Mouse (Mus musculus) heart, embryonic 11.5 days (tissue): ENCODE results near the gene Dph5. TPM values are rescaled to one million over a fixed set of nuclear protein-coding genes. Genes with fewer than 3 reads are reported as not detected.

Experiments
- ATAC-seq: fragments of 200-750 bp; cut with Nextera tagmentation; replicated peaks from 2 replicates; pipeline ENCODE4 v1.8.0; 2017; ENCODE audit warnings: moderate library complexity; ENCODE audit not compliant: insufficient number of reproducible peaks, low FRiP score, low TSS enrichment
- H3K27ac ChIP-seq: fragments of 300-500 bp; sonication (generic); 2 replicates; pipeline ENCODE4 v1.5.1; 2014; ENCODE audit warnings: mild to moderate bottlenecking, low read depth, low read length
- H3K27me3 ChIP-seq: fragments of 300-500 bp; sonication (generic); 2 replicates; pipeline ENCODE4 v1.6.1; 2014; ENCODE audit warnings: mild to moderate bottlenecking, low read length, mixed read lengths; ENCODE audit not compliant: control insufficient read depth, insufficient read depth
- H3K36me3 ChIP-seq: fragments of 300-500 bp; sonication (generic); 2 replicates; pipeline ENCODE4 v1.6.1; 2014; ENCODE audit warnings: mild to moderate bottlenecking, low read length, moderate library complexity, mixed read lengths; ENCODE audit not compliant: control insufficient read depth, insufficient read depth
- H3K4me1 ChIP-seq: fragments of 300-500 bp; sonication (generic); 2 replicates; pipeline ENCODE4 v1.6.1; 2014; ENCODE audit warnings: low read length; ENCODE audit not compliant: control insufficient read depth, insufficient read depth
- H3K4me2 ChIP-seq: fragments of 300-500 bp; sonication (generic); 2 replicates; pipeline ENCODE4 v1.6.1; 2014; ENCODE audit warnings: mild to moderate bottlenecking, moderate library complexity
- H3K4me3 ChIP-seq: fragments of 300-500 bp; sonication (generic); 2 replicates; pipeline ENCODE4 v1.5.1; 2014; ENCODE audit warnings: low read depth, low read length
- H3K9ac ChIP-seq: fragments of 300-500 bp; sonication (generic); 2 replicates; pipeline ENCODE4 v1.6.1; 2014; ENCODE audit warnings: mild to moderate bottlenecking, low read depth, low read length, moderate library complexity
- H3K9me3 ChIP-seq: fragments of 300-500 bp; sonication (generic); replicated peaks from 2 replicates; pipeline ENCODE4 v1.6.1; 2016; ENCODE audit warnings: low read length; ENCODE audit not compliant: control insufficient read depth
- WGBS: fragments of 180-500 bp; shearing (Covaris S2); extraction: QIAGEN DNeasy Blood & Tissue Kit; methylation state at CpG from one replicate; pipeline ENCODE4 v1.1.7; 2014; ENCODE audit not compliant: insufficient replicate concordance; 5-methylcytosine and 5-hydroxymethylcytosine counted together
- polyA plus RNA-seq: library from polyadenylated mRNA; unstranded; fragments of >200 nt; fragmentation: Nextera tagmentation; extraction: Ambion mirVana; gene quantifications from 2 replicates; pipeline ENCODE4 v1.2.1, GENCODE M21; 2014

Gene Dph5
- polyA plus RNA-seq, 1 experiment from 2014 or later: 20.0 TPM

- no peak overlapping the region for H3K4me2 ChIP-seq
- WGBS: 64% methylated on average over 6 of the region's 6 CpGs
These were observed 12.1 kb upstream of the Dph5 start for GRCm38 (mm10) chr3:115875551-115875950.

GRCm38 (mm10) chr3:115877133-115877532, 10.5 kb upstream of the Dph5 start:
- Histone ChIP-seq H3K9ac (no peak overlapping the region), H3K27ac (no peak overlapping the region), H3K27me3 (no peaks in the 10 kb centered on the region), H3K4me3 (no peak overlapping the region), H3K4me2 (no peak overlapping the region), H3K9me3 (no peaks in the 10 kb centered on the region), H3K4me1 (no peaks in the 10 kb centered on the region), H3K36me3 (no peaks in the 10 kb centered on the region)
- ATAC-seq: no peak
- 79% methylated on average over 1 of the region's 1 CpGs for WGBS

More at GRCm38 (mm10) chr3:115875551-115875950, 12.1 kb upstream of the Dph5 start:
- Histone ChIP-seq H3K4me1 (no peaks in the 10 kb centered on the region), H3K36me3 (no peaks in the 10 kb centered on the region), H3K27me3 (no peaks in the 10 kb centered on the region), H3K9me3 (no peaks in the 10 kb centered on the region), H3K27ac (no peak overlapping the region), H3K4me3 (no peak overlapping the region), H3K9ac (no peak overlapping the region)
- no peak for ATAC-seq

GRCm38 (mm10) chr3:115884086-115884485, 3.6 kb upstream of the Dph5 start:
- Histone ChIP-seq H3K4me1 (peaks cover 4% of the 10 kb centered on the region; the same call in 1 of the 2 replicates), H3K36me3 (no peaks in the 10 kb centered on the region), H3K27ac (no peak overlapping the region), H3K4me2 (no peak overlapping the region), H3K9me3 (no peaks in the 10 kb centered on the region), H3K27me3 (no peaks in the 10 kb centered on the region), H3K4me3 (no peak overlapping the region), H3K9ac (no peak overlapping the region)
- no peak for ATAC-seq
- 88% methylated on average over 1 of the region's 1 CpGs for WGBS

- H3K9ac ChIP-seq: peak overlapping the region; percentile 82
- H3K9me3 ChIP-seq: no peaks in the 10 kb centered on the region
- 3% methylated on average over 21 of the region's 21 CpGs for WGBS
- peak overlapping the region; percentile 88 for H3K4me2 ChIP-seq
- no peaks in the 10 kb centered on the region for H3K27me3 ChIP-seq
- no peaks in the 10 kb centered on the region for H3K36me3 ChIP-seq
- peak overlapping the region; percentile 81 for H3K27ac ChIP-seq
- ATAC-seq: 0 out of 2 replicates have a peak, but pooled peaks have one; percentile 46
- H3K4me3 ChIP-seq: peak overlapping the region; percentile 68
- peaks cover 4% of the 10 kb centered on the region; the same call in 1 of the 2 replicates for H3K4me1 ChIP-seq
These were observed 871 bp downstream of the Dph5 start for GRCm38 (mm10) chr3:115888310-115889106.

- H3K4me2 ChIP-seq: no peak overlapping the region
- no peaks in the 10 kb centered on the region for H3K36me3 ChIP-seq
- H3K27me3 ChIP-seq: no peaks in the 10 kb centered on the region
- no peak overlapping the region for H3K27ac ChIP-seq
- no peak overlapping the region for H3K9ac ChIP-seq
- WGBS: 88% methylated on average over 4 of the region's 4 CpGs
- no peaks in the 10 kb centered on the region for H3K9me3 ChIP-seq
- H3K4me3 ChIP-seq: no peak overlapping the region
- peaks cover 4% of the 10 kb centered on the region; the same call in 1 of the 2 replicates for H3K4me1 ChIP-seq
- ATAC-seq: no peak
These were observed 4.7 kb downstream of the Dph5 start for GRCm38 (mm10) chr3:115892341-115892740.

- Histone ChIP-seq H3K36me3 (no peaks in the 10 kb centered on the region), H3K27me3 (no peaks in the 10 kb centered on the region), H3K27ac (no peak overlapping the region), H3K4me3 (no peak overlapping the region), H3K4me1 (peaks cover 4% of the 10 kb centered on the region; the same call in 1 of the 2 replicates), H3K9me3 (no peaks in the 10 kb centered on the region), H3K4me2 (no peak overlapping the region), H3K9ac (no peak overlapping the region)
- WGBS: 84% methylated on average over 2 of the region's 2 CpGs
- no peak for ATAC-seq
These were observed 5.5 kb downstream of the Dph5 start for GRCm38 (mm10) chr3:115893166-115893565.

- Histone ChIP-seq H3K4me2 (no peak overlapping the region), H3K27ac (no peak overlapping the region), H3K4me1 (no peaks in the 10 kb centered on the region), H3K9ac (no peak overlapping the region), H3K9me3 (no peaks in the 10 kb centered on the region), H3K4me3 (no peak overlapping the region), H3K36me3 (peaks cover 3% of the 10 kb centered on the region; the same call in 1 of the 2 replicates), H3K27me3 (no peaks in the 10 kb centered on the region)
- ATAC-seq: no peak
- 84% methylated on average over 3 of the region's 3 CpGs for WGBS
These were observed 10.8 kb downstream of the Dph5 start for GRCm38 (mm10) chr3:115898354-115898948.

- Histone ChIP-seq H3K36me3 (peaks cover 5% of the 10 kb centered on the region; the same call in 1 of the 2 replicates), H3K4me3 (no peak overlapping the region), H3K27me3 (no peaks in the 10 kb centered on the region), H3K4me1 (no peaks in the 10 kb centered on the region), H3K9me3 (no peaks in the 10 kb centered on the region), H3K4me2 (no peak overlapping the region), H3K9ac (no peak overlapping the region), H3K27ac (no peak overlapping the region)
- WGBS: 88% methylated on average over 9 of the region's 9 CpGs
- ATAC-seq: no peak
These were observed 14.8 kb downstream of the Dph5 start for GRCm38 (mm10) chr3:115902301-115902956.
